Mouse (Mus musculus): ENCODE results near the gene Mthfd1l. TPM values are rescaled to one million over a fixed set of nuclear protein-coding genes. Genes with fewer than 3 reads are reported as not detected.

The Mthfd1l gene
- 8.0 and 9.2 TPM in 2 replicates for polyA plus RNA-seq (2016; fragmentation: Nextera tagmentation; extraction: Ambion mirVana)

- H3K27ac ChIP-seq, result peak within 1 kb of the TSS; percentile 62
- peak; percentile 90 for ATAC-seq (ENCODE audit: low FRiP score, low read depth)
- peak within 1 kb of the TSS; percentile 67 for H3K4me3 ChIP-seq
- H3K9ac ChIP-seq, result peak within 1 kb of the TSS; percentile 67
- peak within 1 kb of the TSS; percentile 93 for H3K4me2 ChIP-seq (replicated peaks)
- WGBS, result under 1% methylated on average over 40 of the region's 40 CpGs
- no peaks in the 10 kb centered on the region for H3K27me3 ChIP-seq (replicated peaks)
- no peaks in the 10 kb centered on the region for H3K9me3 ChIP-seq
- no peaks in the 10 kb centered on the region; the same call in 1 of the 2 replicates for H3K4me1 ChIP-seq
- no peaks in the 10 kb centered on the region for H3K36me3 ChIP-seq
Observed at GRCm38 (mm10) chr10:3972981-3973588, at the start of gene Mthfd1l. Mthfd1l (plus strand) TSS chr10:3973118.

- H3K9me3 ChIP-seq, result no peaks in the 10 kb centered on the region
- 81% methylated on average over 4 of the region's 4 CpGs for WGBS
Observed at GRCm38 (mm10) chr10:3928008-3928545, 44.8 kb upstream of the Mthfd1l start.

GRCm38 (mm10) chr10:3931831-3932230, 41.1 kb upstream of the Mthfd1l start:
- ATAC-seq (ENCODE audit: low FRiP score, low read depth), result no peak
- H3K4me2 ChIP-seq (replicated peaks), result no peak overlapping the region
- no peaks in the 10 kb centered on the region for H3K27me3 ChIP-seq (replicated peaks)
- H3K27ac ChIP-seq, result no peak overlapping the region
- H3K9ac ChIP-seq, result no peak overlapping the region
- H3K9me3 ChIP-seq, result no peaks in the 10 kb centered on the region
- no peaks in the 10 kb centered on the region for H3K36me3 ChIP-seq
- no peaks in the 10 kb centered on the region for H3K4me1 ChIP-seq
- no peak overlapping the region for H3K4me3 ChIP-seq

More at GRCm38 (mm10) chr10:3928008-3928545, 44.8 kb upstream of the Mthfd1l start:
- no peak overlapping the region for H3K4me3 ChIP-seq
- no peaks in the 10 kb centered on the region for H3K4me1 ChIP-seq
- no peaks in the 10 kb centered on the region for H3K36me3 ChIP-seq
- H3K27ac ChIP-seq, result no peak overlapping the region
- ATAC-seq (ENCODE audit: low FRiP score, low read depth), result no peak
- H3K4me2 ChIP-seq (replicated peaks), result no peak overlapping the region
- H3K9ac ChIP-seq, result no peak overlapping the region
- H3K27me3 ChIP-seq (replicated peaks), result no peaks in the 10 kb centered on the region

GRCm38 (mm10) chr10:3933311-3933940, 39.5 kb upstream of the Mthfd1l start:
- no peaks in the 10 kb centered on the region for H3K36me3 ChIP-seq
- no peak overlapping the region for H3K27ac ChIP-seq
- H3K4me1 ChIP-seq, result no peaks in the 10 kb centered on the region
- no peak for ATAC-seq (ENCODE audit: low FRiP score, low read depth)
- H3K27me3 ChIP-seq (replicated peaks), result no peaks in the 10 kb centered on the region
- WGBS, result 86% methylated on average over 12 of the region's 12 CpGs
- no peak overlapping the region for H3K4me2 ChIP-seq (replicated peaks)
- H3K9me3 ChIP-seq, result no peaks in the 10 kb centered on the region
- H3K9ac ChIP-seq, result no peak overlapping the region
- H3K4me3 ChIP-seq, result no peak overlapping the region

GRCm38 (mm10) chr10:3936864-3937263, 36.1 kb upstream of the Mthfd1l start:
- H3K9me3 ChIP-seq, result no peaks in the 10 kb centered on the region
- H3K4me2 ChIP-seq (replicated peaks), result no peak overlapping the region
- H3K4me1 ChIP-seq, result no peaks in the 10 kb centered on the region
- no peak overlapping the region for H3K4me3 ChIP-seq
- peaks cover 10% of the 10 kb centered on the region for H3K36me3 ChIP-seq
- no peak overlapping the region for H3K27ac ChIP-seq
- H3K9ac ChIP-seq, result no peak overlapping the region
- no peak for ATAC-seq (ENCODE audit: low FRiP score, low read depth)
- no peaks in the 10 kb centered on the region for H3K27me3 ChIP-seq (replicated peaks)

- Histone ChIP-seq H3K4me1 (no peaks in the 10 kb centered on the region), H3K36me3 (peaks cover 10% of the 10 kb centered on the region), H3K27me3 (replicated peaks) (no peaks in the 10 kb centered on the region), H3K4me3 (no peak overlapping the region), H3K27ac (no peak overlapping the region), H3K9me3 (no peaks in the 10 kb centered on the region), H3K4me2 (replicated peaks) (no peak overlapping the region), H3K9ac (no peak overlapping the region)
- WGBS, result 88% methylated on average over 11 of the region's 11 CpGs
- ATAC-seq (ENCODE audit: low FRiP score, low read depth), result no peak
Observed at GRCm38 (mm10) chr10:3939895-3940595, 32.9 kb upstream of the Mthfd1l start.

- Histone ChIP-seq H3K27ac (no peak overlapping the region), H3K4me2 (replicated peaks) (no peak overlapping the region), H3K36me3 (peaks cover 10% of the 10 kb centered on the region), H3K9ac (no peak overlapping the region), H3K4me1 (no peaks in the 10 kb centered on the region), H3K27me3 (replicated peaks) (no peaks in the 10 kb centered on the region), H3K9me3 (no peaks in the 10 kb centered on the region), H3K4me3 (no peak overlapping the region)
- WGBS, result 88% methylated on average over 6 of the region's 6 CpGs
- ATAC-seq (ENCODE audit: low FRiP score, low read depth), result no peak
Observed at GRCm38 (mm10) chr10:3940596-3940975, 32.3 kb upstream of the Mthfd1l start.

- WGBS, result 37% methylated on average over 11 of the region's 11 CpGs
- H3K9me3 ChIP-seq, result no peaks in the 10 kb centered on the region
- no peaks in the 10 kb centered on the region for H3K27me3 ChIP-seq (replicated peaks)
- no peak overlapping the region for H3K27ac ChIP-seq
- no peak overlapping the region for H3K4me2 ChIP-seq (replicated peaks)
- H3K9ac ChIP-seq, result no peak overlapping the region
- no peak overlapping the region for H3K4me3 ChIP-seq
- H3K4me1 ChIP-seq, result no peaks in the 10 kb centered on the region
- ATAC-seq (ENCODE audit: low FRiP score, low read depth), result no peak; the same call in 1 of the 2 replicates
- peaks cover 10% of the 10 kb centered on the region for H3K36me3 ChIP-seq
Observed at GRCm38 (mm10) chr10:3941054-3941757, 31.7 kb upstream of the Mthfd1l start.

GRCm38 (mm10) chr10:3942289-3942688, 30.6 kb upstream of the Mthfd1l start:
- peaks cover 10% of the 10 kb centered on the region for H3K36me3 ChIP-seq
- no peaks in the 10 kb centered on the region for H3K27me3 ChIP-seq (replicated peaks)
- H3K9ac ChIP-seq, result no peak overlapping the region
- ATAC-seq (ENCODE audit: low FRiP score, low read depth), result no peak
- H3K4me3 ChIP-seq, result no peak overlapping the region
- H3K4me2 ChIP-seq (replicated peaks), result no peak overlapping the region
- no peaks in the 10 kb centered on the region for H3K9me3 ChIP-seq
- H3K4me1 ChIP-seq, result no peaks in the 10 kb centered on the region
- no peak overlapping the region for H3K27ac ChIP-seq
- WGBS, result 70% methylated on average over 6 of the region's 6 CpGs

- Histone ChIP-seq H3K27ac (no peak overlapping the region), H3K4me2 (replicated peaks) (no peak overlapping the region), H3K4me3 (no peak overlapping the region), H3K9me3 (no peaks in the 10 kb centered on the region), H3K9ac (no peak overlapping the region), H3K4me1 (no peaks in the 10 kb centered on the region), H3K36me3 (peaks cover 10% of the 10 kb centered on the region), H3K27me3 (replicated peaks) (no peaks in the 10 kb centered on the region)
- WGBS, result 35% methylated on average over 10 of the region's 10 CpGs
- ATAC-seq (ENCODE audit: low FRiP score, low read depth), result 0 out of 2 replicates have a peak, but pooled peaks have one; percentile 38
Observed at GRCm38 (mm10) chr10:3943492-3944395, 29.2 kb upstream of the Mthfd1l start.

- Histone ChIP-seq H3K4me3 (no peak overlapping the region), H3K4me2 (replicated peaks) (no peak overlapping the region), H3K4me1 (no peaks in the 10 kb centered on the region), H3K27ac (no peak overlapping the region), H3K9me3 (no peaks in the 10 kb centered on the region), H3K36me3 (no peaks in the 10 kb centered on the region), H3K27me3 (replicated peaks) (no peaks in the 10 kb centered on the region), H3K9ac (no peak overlapping the region)
- 92% methylated on average over 17 of the region's 17 CpGs for WGBS
- ATAC-seq (ENCODE audit: low FRiP score, low read depth), result no peak
Observed at GRCm38 (mm10) chr10:3946871-3947270, 26.0 kb upstream of the Mthfd1l start.

Data from neural tube, embryonic 12.5 days (tissue).